Mouse (Mus musculus) limb, embryonic 10.5 days (tissue): ENCODE data around the gene Klhl36. TPM values are rescaled to one million over a fixed set of nuclear protein-coding genes. Genes with fewer than 3 reads are reported as not detected.

Experiments used
- DNase-seq: peaks from one replicate; pipeline ENCODE4 v3.0.0-alpha.2; 2017; ENCODE audit warnings: low spot score
- H3K27ac ChIP-seq: fragments of 300-500 bp; sonication (generic); 2 replicates; pipeline ENCODE4 v1.5.1; 2016; ENCODE audit warnings: mild to moderate bottlenecking
- H3K27me3 ChIP-seq: fragments of 300-500 bp; sonication (generic); 2 replicates; pipeline ENCODE4 v1.6.1; 2016; ENCODE audit warnings: low read depth, mild to moderate bottlenecking; ENCODE audit not compliant: poor library complexity, severe bottlenecking
- H3K36me3 ChIP-seq: fragments of 300-500 bp; sonication (generic); 2 replicates; pipeline ENCODE4 v1.6.1; 2016; ENCODE audit warnings: mild to moderate bottlenecking, moderate library complexity
- H3K4me1 ChIP-seq: fragments of 300-500 bp; sonication (generic); 2 replicates; pipeline ENCODE4 v1.6.1; 2016
- H3K4me3 ChIP-seq: fragments of 300-500 bp; sonication (generic); 2 replicates; pipeline ENCODE4 v1.5.1; 2016; ENCODE audit warnings: mild to moderate bottlenecking, moderate library complexity
- H3K9me3 ChIP-seq: fragments of 300-500 bp; sonication (generic); replicated peaks from 2 replicates; pipeline ENCODE4 v1.6.1; 2016; ENCODE audit warnings: mild to moderate bottlenecking
- WGBS: fragments of 180-500 bp; shearing (Covaris S2); methylation state at CpG from one replicate; pipeline ENCODE4 v1.1.7; 2016; 5-methylcytosine and 5-hydroxymethylcytosine counted together
- polyA plus RNA-seq: library from polyadenylated mRNA; unstranded; fragments of >200 nt; fragmentation: Nextera tagmentation; extraction: Ambion mirVana; gene quantifications from 2 replicates; pipeline ENCODE4 v1.2.1, GENCODE M21; 2016

Gene Klhl36
- polyA plus RNA-seq, 1 experiment from 2014 or later: 7.9 TPM

DNA sequence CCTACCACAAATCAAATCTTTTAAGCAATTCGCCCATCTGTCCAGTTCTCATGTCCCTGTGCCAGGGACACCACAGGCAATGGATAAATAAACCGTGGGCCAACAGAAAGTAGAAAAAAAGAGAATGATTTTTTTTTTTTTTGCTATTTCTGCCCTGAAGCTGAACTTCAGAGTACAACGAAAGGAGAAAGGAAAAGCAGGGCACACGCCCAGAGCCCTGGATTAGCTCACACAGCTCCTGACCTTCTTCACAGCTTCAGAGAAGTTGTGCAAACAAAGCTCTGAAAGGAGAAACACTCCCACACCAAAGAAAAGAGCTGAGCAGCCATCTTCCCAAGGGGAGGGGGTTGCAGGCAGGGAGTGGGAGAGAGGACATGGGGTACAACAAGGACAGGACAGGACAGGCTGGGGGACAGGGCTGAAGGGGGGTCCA, 34.3 kb upstream of the Klhl36 start:
- DNase-seq: no peak
- Histone ChIP-seq H3K27ac (no peak overlapping the region), H3K27me3 (no peaks in the 10 kb centered on the region), H3K4me1 (peaks cover 70% of the 10 kb centered on the region), H3K4me3 (no peak overlapping the region), H3K9me3 (no peaks in the 10 kb centered on the region), H3K36me3 (no peaks in the 10 kb centered on the region; the same call in 1 of the 2 replicates)
- WGBS: 58% methylated on average over 4 of the region's 4 CpGs

DNA sequence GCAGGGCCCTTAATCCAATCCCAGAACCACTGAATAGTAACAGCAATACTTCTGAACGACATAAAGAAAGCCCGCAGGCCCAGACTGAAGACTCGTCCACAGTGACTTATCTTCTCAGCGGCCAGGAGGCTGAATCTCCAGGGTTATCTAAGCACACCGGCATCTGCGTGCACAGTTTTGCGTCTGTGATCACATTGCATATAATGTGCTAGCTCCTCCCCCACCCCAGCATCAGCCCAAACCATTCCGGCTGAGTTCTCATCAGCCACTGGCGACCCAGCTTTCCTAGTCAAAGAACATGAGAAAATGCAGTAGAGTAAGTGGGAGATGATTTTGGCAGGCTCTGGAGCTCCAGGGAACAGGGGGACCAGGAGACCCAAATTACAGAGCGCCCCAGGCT, 33.1 kb upstream of the Klhl36 start:
- Histone ChIP-seq H3K9me3 (no peaks in the 10 kb centered on the region), H3K27me3 (no peaks in the 10 kb centered on the region), H3K4me3 (no peak overlapping the region), H3K4me1 (peaks cover 80% of the 10 kb centered on the region), H3K36me3 (no peaks in the 10 kb centered on the region), H3K27ac (no peak overlapping the region; the same call in 1 of the 2 replicates)
- DNase-seq: no peak
- WGBS: 81% methylated on average over 10 of the region's 10 CpGs

DNA sequence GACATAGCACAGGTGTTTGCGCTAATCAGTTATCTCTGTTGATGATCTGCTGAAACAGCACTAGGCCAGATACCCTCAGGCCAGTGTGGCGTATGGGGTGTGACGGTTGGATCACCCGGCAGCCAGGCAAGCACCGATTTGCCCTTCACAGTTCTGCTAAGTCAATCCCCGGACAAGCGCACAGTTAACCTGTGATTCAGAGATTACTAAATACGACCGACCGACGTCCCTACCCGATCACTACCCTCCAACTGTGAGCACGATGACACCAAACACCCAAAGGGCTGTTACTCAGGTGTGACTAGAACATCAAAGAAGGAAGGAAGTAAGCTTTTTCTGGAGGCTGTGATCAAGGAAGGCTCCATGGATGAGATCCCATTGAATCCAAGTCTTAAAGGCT, 32.6 kb upstream of the Klhl36 start:
- H3K27me3 ChIP-seq: no peaks in the 10 kb centered on the region
- no peak for DNase-seq
- peaks cover 79% of the 10 kb centered on the region for H3K4me1 ChIP-seq
- WGBS: 78% methylated on average over 13 of the region's 13 CpGs
- 0 out of 2 replicates have a peak overlapping the region, but pooled peaks have one; percentile 69 for H3K27ac ChIP-seq
- H3K4me3 ChIP-seq: no peak overlapping the region
- H3K36me3 ChIP-seq: no peaks in the 10 kb centered on the region
- no peaks in the 10 kb centered on the region for H3K9me3 ChIP-seq

DNA sequence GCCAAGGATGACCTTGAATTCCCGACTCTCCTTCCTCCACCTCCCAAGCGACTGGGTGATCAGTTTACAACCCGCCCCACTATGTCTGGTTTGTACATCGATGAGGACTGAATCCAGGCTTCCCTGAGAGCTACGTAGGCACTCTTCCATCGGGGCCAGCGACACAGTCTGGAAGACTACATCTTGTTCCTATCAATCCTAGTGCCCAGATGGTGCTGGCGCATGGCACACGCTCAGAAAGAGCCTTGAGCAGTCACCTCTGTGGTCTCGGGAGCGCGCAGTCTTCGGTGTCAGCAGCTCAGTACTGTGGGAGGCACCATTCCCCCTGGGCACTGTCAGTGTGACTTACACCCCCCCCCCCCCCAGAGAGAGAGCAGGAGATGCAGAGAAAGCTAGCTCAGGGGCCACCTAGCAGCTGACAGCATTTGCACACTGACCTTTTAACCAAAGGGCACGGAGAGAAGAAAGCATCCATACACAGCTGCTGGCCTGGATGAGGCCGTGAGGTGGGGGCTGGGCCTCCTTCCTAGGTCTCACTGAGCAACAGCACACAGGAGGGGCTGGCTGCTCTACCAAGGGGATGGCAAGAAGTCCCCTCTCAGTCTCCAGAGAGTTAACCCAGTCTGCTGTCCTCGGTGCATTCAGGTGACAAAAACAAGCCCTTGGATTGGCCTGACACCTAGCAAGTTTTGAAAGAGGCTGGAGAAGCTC, 32.0 kb upstream of the Klhl36 start:
- Histone ChIP-seq H3K36me3 (no peaks in the 10 kb centered on the region), H3K4me1 (peaks cover 75% of the 10 kb centered on the region), H3K27ac (peak overlapping the region; percentile 69), H3K4me3 (peak overlapping the region; percentile 14; the same call in 1 of the 2 replicates), H3K9me3 (no peaks in the 10 kb centered on the region), H3K27me3 (no peaks in the 10 kb centered on the region)
- peak; percentile 45 for DNase-seq
- 44% methylated on average over 16 of the region's 16 CpGs for WGBS

DNA sequence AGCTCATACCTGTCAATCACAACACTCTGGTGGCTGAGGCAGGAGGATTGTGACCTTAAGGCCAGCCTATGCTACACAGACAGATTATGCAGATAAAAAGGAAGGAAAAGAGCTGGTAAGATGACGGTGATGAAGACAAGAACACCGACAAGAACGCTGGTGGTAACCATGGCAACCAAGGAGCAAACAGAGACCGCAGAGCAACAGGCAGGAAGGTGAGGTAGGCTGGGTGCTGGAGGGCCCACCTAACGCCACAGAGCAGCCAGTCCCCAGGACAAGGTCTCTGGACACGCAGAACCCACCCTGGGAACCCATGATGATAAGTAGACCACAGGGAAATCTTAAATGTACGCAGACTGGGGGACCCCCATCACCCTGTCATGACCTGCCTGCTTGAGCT, 31.5 kb upstream of the Klhl36 start:
- WGBS: 63% methylated on average over 7 of the region's 7 CpGs
- H3K4me3 ChIP-seq: no peak overlapping the region
- peaks cover 75% of the 10 kb centered on the region for H3K4me1 ChIP-seq
- peak overlapping the region; percentile 83 for H3K27ac ChIP-seq
- no peaks in the 10 kb centered on the region for H3K36me3 ChIP-seq
- no peak for DNase-seq
- no peaks in the 10 kb centered on the region for H3K27me3 ChIP-seq
- no peaks in the 10 kb centered on the region for H3K9me3 ChIP-seq

DNA sequence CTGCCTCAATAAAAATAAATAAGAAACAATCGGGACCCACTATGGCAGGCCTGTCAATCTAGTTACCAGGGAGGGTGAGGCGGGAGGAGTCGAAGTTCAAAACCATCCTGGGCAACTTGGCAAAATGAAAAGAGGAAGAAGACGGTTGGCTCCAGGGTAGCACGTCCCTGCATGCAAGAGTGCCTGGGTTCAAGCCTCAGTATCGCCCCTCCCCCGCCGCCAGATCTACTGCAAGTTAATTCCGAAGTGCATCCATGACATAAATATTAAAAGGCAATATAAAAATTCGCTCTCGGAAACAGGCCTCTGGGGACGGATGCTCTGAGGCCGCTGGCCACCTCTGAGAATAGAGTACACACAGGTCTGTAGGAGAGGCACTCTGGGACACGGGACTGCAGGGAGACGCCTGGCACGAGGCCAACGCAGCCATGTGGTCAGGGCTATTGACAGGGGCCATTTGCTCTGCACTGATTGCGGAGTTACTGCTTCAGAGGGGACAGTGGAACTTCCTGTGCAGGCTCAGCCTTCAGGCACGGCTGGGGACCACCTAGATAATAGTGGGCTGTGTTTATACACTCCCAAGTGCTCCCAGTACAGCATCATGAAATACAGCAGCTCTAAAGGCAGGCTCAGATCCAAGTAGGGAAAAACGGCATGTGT, 30.6 kb upstream of the Klhl36 start:
- H3K9me3 ChIP-seq: no peaks in the 10 kb centered on the region
- peak overlapping the region; percentile 6; the same call in 1 of the 2 replicates for H3K4me3 ChIP-seq
- no peaks in the 10 kb centered on the region for H3K36me3 ChIP-seq
- WGBS: 46% methylated on average over 20 of the region's 20 CpGs
- no peaks in the 10 kb centered on the region for H3K27me3 ChIP-seq
- peaks cover 73% of the 10 kb centered on the region for H3K4me1 ChIP-seq
- peak; percentile 69 for DNase-seq
- peak overlapping the region; percentile 83 for H3K27ac ChIP-seq

DNA sequence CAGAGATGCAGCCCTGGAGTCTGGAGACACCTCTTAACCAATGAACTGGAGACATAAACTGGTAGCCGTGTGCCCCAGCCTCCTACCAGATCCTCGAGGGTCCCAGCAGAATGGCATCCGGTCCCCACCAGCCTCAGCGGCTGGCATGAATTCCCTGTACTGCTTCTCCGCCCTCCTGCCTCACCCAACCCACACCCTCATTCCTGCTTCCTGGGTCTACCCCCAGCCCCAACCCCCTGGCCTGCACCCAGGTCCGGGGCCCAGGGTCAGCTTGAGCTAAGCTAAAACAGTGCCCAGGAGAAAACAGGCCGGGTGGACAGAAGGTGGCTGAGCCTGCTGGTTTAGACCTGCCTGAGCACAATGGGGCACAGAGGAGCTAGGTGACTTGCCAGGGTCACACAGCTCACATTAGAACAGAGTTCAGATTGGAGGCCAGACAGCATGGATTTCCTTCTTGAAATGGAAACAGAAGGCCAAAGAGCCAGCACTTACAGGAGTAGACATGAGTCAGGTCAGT, 29.9 kb upstream of the Klhl36 start:
- H3K4me1 ChIP-seq: peaks cover 71% of the 10 kb centered on the region
- no peaks in the 10 kb centered on the region for H3K9me3 ChIP-seq
- DNase-seq: no peak
- no peak overlapping the region for H3K4me3 ChIP-seq
- H3K27me3 ChIP-seq: no peaks in the 10 kb centered on the region
- peak overlapping the region; percentile 83 for H3K27ac ChIP-seq
- H3K36me3 ChIP-seq: no peaks in the 10 kb centered on the region
- 71% methylated on average over 7 of the region's 7 CpGs for whole genome bisulfite sequencing

DNA sequence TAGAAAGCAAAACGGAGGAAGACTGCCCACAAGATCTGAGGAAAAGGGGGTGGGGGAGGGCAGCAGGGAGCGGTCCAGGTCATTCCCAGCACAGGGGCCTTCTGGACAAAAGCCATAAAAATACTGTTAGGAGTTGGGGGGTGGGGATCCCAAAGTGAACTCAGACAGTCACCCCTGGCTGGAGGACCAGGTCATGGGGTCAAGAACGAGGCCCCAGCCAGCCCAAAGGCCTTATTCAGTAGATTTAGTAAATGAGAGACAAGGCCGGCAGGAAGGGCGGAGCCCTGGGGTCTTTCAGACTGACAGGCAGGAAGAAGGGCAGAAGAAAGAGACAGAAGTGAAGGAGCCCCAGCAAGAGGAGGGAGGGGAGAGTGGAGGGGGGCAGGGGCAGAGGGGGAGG, 29.1 kb upstream of the Klhl36 start:
- H3K36me3 ChIP-seq: no peaks in the 10 kb centered on the region
- H3K9me3 ChIP-seq: no peaks in the 10 kb centered on the region
- 9% methylated on average over 5 of the region's 5 CpGs for WGBS
- H3K27ac ChIP-seq: peak overlapping the region; percentile 83
- no peaks in the 10 kb centered on the region for H3K27me3 ChIP-seq
- H3K4me3 ChIP-seq: no peak overlapping the region
- no peak for DNase-seq
- H3K4me1 ChIP-seq: peaks cover 73% of the 10 kb centered on the region

DNA sequence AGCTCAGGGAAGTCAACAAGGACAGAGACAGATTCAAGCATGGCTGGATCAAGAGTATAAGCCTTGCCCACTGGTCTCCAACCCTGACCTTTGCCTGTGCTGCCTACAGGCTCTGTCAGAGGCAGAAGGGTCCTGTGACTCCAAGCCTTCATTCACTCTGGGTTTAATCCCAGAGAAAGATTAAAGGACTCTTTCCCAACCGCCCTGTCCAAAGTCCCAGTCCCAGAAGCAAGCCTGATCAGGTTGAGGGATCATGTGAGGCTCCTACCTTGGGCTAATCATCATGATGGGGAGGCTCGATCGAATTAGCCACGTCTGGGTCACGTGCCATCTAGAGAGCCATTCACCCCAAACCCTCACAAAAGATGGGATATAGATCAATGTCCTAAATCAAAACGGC, 27.4 kb upstream of the Klhl36 start:
- peaks cover 75% of the 10 kb centered on the region for H3K4me1 ChIP-seq
- no peak overlapping the region for H3K4me3 ChIP-seq
- H3K36me3 ChIP-seq: no peaks in the 10 kb centered on the region
- no peak for DNase-seq
- H3K27ac ChIP-seq: no peak overlapping the region
- WGBS: 91% methylated on average over 6 of the region's 6 CpGs
- no peaks in the 10 kb centered on the region for H3K9me3 ChIP-seq
- H3K27me3 ChIP-seq: no peaks in the 10 kb centered on the region

DNA sequence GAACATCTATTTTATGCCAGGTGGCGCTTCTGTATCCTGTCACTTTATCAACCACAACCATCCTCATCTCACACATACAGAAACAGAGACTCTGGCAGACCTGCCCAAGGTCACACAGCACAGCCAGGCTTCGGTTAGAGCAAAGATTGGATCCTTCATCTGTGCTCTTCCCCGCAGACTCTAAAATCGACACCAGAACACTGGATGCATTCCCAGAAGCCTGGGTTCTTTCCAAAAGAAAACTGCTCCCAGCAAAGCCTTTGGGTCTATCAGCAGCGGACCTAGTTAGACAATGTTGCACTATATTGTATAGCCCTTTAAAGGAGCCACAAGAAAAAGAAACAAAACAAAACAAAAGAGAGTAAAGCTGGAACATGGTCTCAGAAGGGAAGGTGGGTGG, 26.8 kb upstream of the Klhl36 start:
- H3K4me1 ChIP-seq: peaks cover 74% of the 10 kb centered on the region
- no peak overlapping the region for H3K27ac ChIP-seq
- 91% methylated on average over 5 of the region's 5 CpGs for WGBS
- H3K9me3 ChIP-seq: no peaks in the 10 kb centered on the region
- H3K36me3 ChIP-seq: no peaks in the 10 kb centered on the region
- no peak overlapping the region for H3K4me3 ChIP-seq
- no peaks in the 10 kb centered on the region for H3K27me3 ChIP-seq
- DNase-seq: no peak

DNA sequence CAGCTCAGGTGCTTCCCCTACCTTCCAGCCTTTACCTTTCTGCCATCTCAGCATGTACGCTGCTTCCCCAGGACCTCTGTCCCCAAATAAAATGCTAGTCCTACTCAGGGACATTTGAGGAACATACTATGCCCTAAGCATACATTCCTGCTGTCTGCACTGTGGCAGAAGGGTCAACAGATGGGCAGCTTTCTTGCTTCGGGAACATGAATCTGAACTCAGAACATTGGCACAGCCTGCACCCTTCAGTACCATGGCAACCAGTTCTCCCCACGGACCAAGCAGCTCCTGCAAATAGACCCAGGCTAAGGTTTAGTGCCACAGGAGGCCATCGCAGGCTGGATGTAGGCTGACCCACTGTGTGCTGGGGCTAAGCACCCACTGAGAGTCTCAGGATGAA, 25.2 kb upstream of the Klhl36 start:
- Histone ChIP-seq H3K27ac (no peak overlapping the region), H3K4me3 (no peak overlapping the region), H3K4me1 (peaks cover 66% of the 10 kb centered on the region), H3K9me3 (no peaks in the 10 kb centered on the region), H3K36me3 (no peaks in the 10 kb centered on the region), H3K27me3 (peaks cover 5% of the 10 kb centered on the region; the same call in 1 of the 2 replicates)
- 90% methylated on average over 4 of the region's 4 CpGs for WGBS
- DNase-seq: no peak

DNA sequence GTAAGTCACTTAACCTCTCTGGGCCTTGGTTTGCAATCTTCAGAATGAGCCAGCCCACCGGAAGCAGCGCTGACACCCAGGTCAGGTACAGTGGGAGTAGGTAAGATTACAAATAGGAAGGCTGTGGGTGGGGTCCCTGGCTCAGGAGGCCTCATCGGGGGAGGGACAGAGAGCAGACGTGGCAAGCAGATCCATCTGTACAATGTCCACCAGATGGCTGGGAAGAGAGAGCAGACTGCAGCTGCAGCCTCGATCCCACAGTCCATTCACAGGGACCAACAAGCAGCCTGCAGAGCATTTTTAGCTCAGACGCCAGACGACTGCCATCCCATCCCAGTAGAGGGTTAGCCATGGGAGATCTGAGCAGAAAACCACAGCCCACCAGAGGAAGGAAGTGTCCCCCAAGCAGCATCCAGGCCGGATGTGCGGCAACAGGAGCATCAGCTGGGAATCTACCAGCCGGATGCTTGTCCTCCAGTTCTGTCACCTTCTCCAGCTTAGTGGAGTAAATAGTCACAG, 24.5 kb upstream of the Klhl36 start:
- DNase-seq: no peak
- H3K36me3 ChIP-seq: no peaks in the 10 kb centered on the region
- H3K4me1 ChIP-seq: peaks cover 59% of the 10 kb centered on the region
- no peaks in the 10 kb centered on the region for H3K9me3 ChIP-seq
- peak overlapping the region; percentile 42; the same call in 1 of the 2 replicates for H3K27ac ChIP-seq
- H3K27me3 ChIP-seq: peaks cover 5% of the 10 kb centered on the region; the same call in 1 of the 2 replicates
- 47% methylated on average over 10 of the region's 10 CpGs for WGBS
- no peak overlapping the region for H3K4me3 ChIP-seq
